Mouse (Mus musculus): ENCODE measurements around the gene H2afj. TPM values are rescaled to one million over a fixed set of nuclear protein-coding genes. Genes with fewer than 3 reads are reported as not detected.

Gene H2afj
- polyA plus RNA-seq, 1 experiment, result 135 TPM

- TF ChIP-seq POLR2A (IDR thresholded peaks at IDR 0.05; ENCODE audit: extremely low read depth, insufficient read depth, low read length) (no peak), CTCF (IDR thresholded peaks at IDR 0.05; ENCODE audit: extremely low read depth, insufficient read depth, low read length) (no peak)
- Histone ChIP-seq H3K4me1 (ENCODE audit: control insufficient read depth, insufficient read depth, low read length) (no peaks in the 10 kb centered on the region), H3K4me3 (ENCODE audit: insufficient read depth, low read length) (no peak overlapping the region), H3K27ac (ENCODE audit: insufficient read depth, low read length) (no peak overlapping the region)
Observed at GRCm38 (mm10) chr6:136850267-136850666, 42.2 kb downstream of the H2afj start.

- Histone ChIP-seq H3K27ac (ENCODE audit: insufficient read depth, low read length) (no peak overlapping the region), H3K4me1 (ENCODE audit: control insufficient read depth, insufficient read depth, low read length) (no peaks in the 10 kb centered on the region), H3K4me3 (ENCODE audit: insufficient read depth, low read length) (no peak overlapping the region)
- no peak for TF ChIP-seq CTCF (IDR thresholded peaks at IDR 0.05; ENCODE audit: extremely low read depth, insufficient read depth, low read length)
Observed at GRCm38 (mm10) chr6:136852348-136852747, 44.3 kb downstream of the H2afj start.

- TF ChIP-seq POLR2A (IDR thresholded peaks at IDR 0.05; ENCODE audit: extremely low read depth, insufficient read depth, low read length), result no peak
- TF ChIP-seq CTCF (IDR thresholded peaks at IDR 0.05; ENCODE audit: extremely low read depth, insufficient read depth, low read length), result no peak
- no peak overlapping the region for H3K27ac ChIP-seq (ENCODE audit: insufficient read depth, low read length)
- no peak overlapping the region for H3K4me3 ChIP-seq (ENCODE audit: insufficient read depth, low read length)
- H3K4me1 ChIP-seq (ENCODE audit: control insufficient read depth, insufficient read depth, low read length), result no peaks in the 10 kb centered on the region
Observed at GRCm38 (mm10) chr6:136852762-136853161, 44.7 kb downstream of the H2afj start.

GRCm38 (mm10) chr6:136854361-136854781 lies 46.3 kb downstream of the H2afj start:
- Histone ChIP-seq H3K27ac (ENCODE audit: insufficient read depth, low read length) (no peak overlapping the region), H3K4me1 (ENCODE audit: control insufficient read depth, insufficient read depth, low read length) (no peaks in the 10 kb centered on the region), H3K4me3 (ENCODE audit: insufficient read depth, low read length) (no peak overlapping the region)
- TF ChIP-seq POLR2A (IDR thresholded peaks at IDR 0.05; ENCODE audit: extremely low read depth, insufficient read depth, low read length) (no peak), CTCF (IDR thresholded peaks at IDR 0.05; ENCODE audit: extremely low read depth, insufficient read depth, low read length) (no peak)

- Histone ChIP-seq H3K4me3 (ENCODE audit: insufficient read depth, low read length) (no peak overlapping the region), H3K27ac (ENCODE audit: insufficient read depth, low read length) (no peak overlapping the region), H3K4me1 (ENCODE audit: control insufficient read depth, insufficient read depth, low read length) (no peaks in the 10 kb centered on the region)
- TF ChIP-seq POLR2A (IDR thresholded peaks at IDR 0.05; ENCODE audit: extremely low read depth, insufficient read depth, low read length) (no peak), CTCF (IDR thresholded peaks at IDR 0.05; ENCODE audit: extremely low read depth, insufficient read depth, low read length) (no peak)
Observed at GRCm38 (mm10) chr6:136855183-136855582, 47.1 kb downstream of the H2afj start.

GRCm38 (mm10) chr6:136856071-136856636 lies 48.1 kb downstream of the H2afj start:
- H3K27ac ChIP-seq (ENCODE audit: insufficient read depth, low read length), result no peak overlapping the region
- no peak overlapping the region for H3K4me3 ChIP-seq (ENCODE audit: insufficient read depth, low read length)
- no peak for TF ChIP-seq POLR2A (IDR thresholded peaks at IDR 0.05; ENCODE audit: extremely low read depth, insufficient read depth, low read length)
- no peak for TF ChIP-seq CTCF (IDR thresholded peaks at IDR 0.05; ENCODE audit: extremely low read depth, insufficient read depth, low read length)
- peaks cover under 1% of the 10 kb centered on the region; the same call in 1 of the 2 replicates for H3K4me1 ChIP-seq (ENCODE audit: control insufficient read depth, insufficient read depth, low read length)

- Histone ChIP-seq H3K4me1 (ENCODE audit: control insufficient read depth, insufficient read depth, low read length) (peaks cover 2% of the 10 kb centered on the region; the same call in 1 of the 2 replicates), H3K4me3 (ENCODE audit: insufficient read depth, low read length) (no peak within 1 kb of the TSS), H3K27ac (ENCODE audit: insufficient read depth, low read length) (no peak within 1 kb of the TSS)
- no peak for TF ChIP-seq POLR2A (IDR thresholded peaks at IDR 0.05; ENCODE audit: extremely low read depth, insufficient read depth, low read length)
- no peak for TF ChIP-seq CTCF (IDR thresholded peaks at IDR 0.05; ENCODE audit: extremely low read depth, insufficient read depth, low read length)
Observed at GRCm38 (mm10) chr6:136857186-136857872, 49.3 kb downstream of the H2afj start, which contains the start of gene Art4. Art4 (minus strand) TSS chr6:136857733.

- TF ChIP-seq CTCF (IDR thresholded peaks at IDR 0.05; ENCODE audit: extremely low read depth, insufficient read depth, low read length) (no peak), POLR2A (IDR thresholded peaks at IDR 0.05; ENCODE audit: extremely low read depth, insufficient read depth, low read length) (no peak)
- Histone ChIP-seq H3K4me1 (ENCODE audit: control insufficient read depth, insufficient read depth, low read length) (peaks cover 2% of the 10 kb centered on the region; the same call in 1 of the 2 replicates), H3K27ac (ENCODE audit: insufficient read depth, low read length) (no peak overlapping the region), H3K4me3 (ENCODE audit: insufficient read depth, low read length) (no peak overlapping the region)
Observed at GRCm38 (mm10) chr6:136857873-136858260, 49.8 kb downstream of the H2afj start.

- Histone ChIP-seq H3K4me1 (ENCODE audit: control insufficient read depth, insufficient read depth, low read length) (peaks cover 2% of the 10 kb centered on the region; the same call in 1 of the 2 replicates), H3K27ac (ENCODE audit: insufficient read depth, low read length) (no peak overlapping the region), H3K4me3 (ENCODE audit: insufficient read depth, low read length) (no peak overlapping the region)
- no peak for TF ChIP-seq POLR2A (IDR thresholded peaks at IDR 0.05; ENCODE audit: extremely low read depth, insufficient read depth, low read length)
- TF ChIP-seq CTCF (IDR thresholded peaks at IDR 0.05; ENCODE audit: extremely low read depth, insufficient read depth, low read length), result no peak
Observed at GRCm38 (mm10) chr6:136858420-136858819, 50.4 kb downstream of the H2afj start.

Other genes starting within 250 kb of the H2afj start
- gene Plbd1, start 146.3 kb upstream of the H2afj start, polyA plus RNA-seq (2012; rRNA removed), result 0.17 and 0.19 TPM in 2 replicates
- gene Gucy2c, start 26.5 kb upstream of the H2afj start, polyA plus RNA-seq (2012; rRNA removed), result 0.11 and 0.15 TPM in 2 replicates
- 0.51 and 1.1 TPM in 2 replicates for gene Hist4h4, start 3.8 kb upstream of the H2afj start, polyA plus RNA-seq (2012; rRNA removed)
- 1.0 and 1.4 TPM in 2 replicates for gene BC049715, start 19.4 kb downstream of the H2afj start, polyA plus RNA-seq (2012; rRNA removed)
- gene Wbp11, start 20.0 kb downstream of the H2afj start, polyA plus RNA-seq (2012; rRNA removed), result 59.7 and 64.0 TPM in 2 replicates
- gene Smco3, start 27.2 kb downstream of the H2afj start, polyA plus RNA-seq (2012; rRNA removed), result 6.5 and 8.7 TPM in 2 replicates
- gene Art4, start 49.5 kb downstream of the H2afj start, polyA plus RNA-seq (2012; rRNA removed), result 0.06 TPM in 1 of 2 replicates, not detected in the other
- gene Mgp, start 67.6 kb downstream of the H2afj start, polyA plus RNA-seq (2012; rRNA removed), result 152 and 207 TPM in 2 replicates
- 0.21 and 0.25 TPM in 2 replicates for gene Erp27, start 113.9 kb downstream of the H2afj start, polyA plus RNA-seq (2012; rRNA removed)
- 0.46 and 0.93 TPM in 2 replicates for gene Pde6h, start 115.6 kb downstream of the H2afj start, polyA plus RNA-seq (2012; rRNA removed)
- 23.5 and 25.7 TPM in 2 replicates for gene Arhgdib, start 133.7 kb downstream of the H2afj start, polyA plus RNA-seq (2012; rRNA removed)